ENCODE assay signal across 11 mouse cellular contexts in the genomic region with DNA sequence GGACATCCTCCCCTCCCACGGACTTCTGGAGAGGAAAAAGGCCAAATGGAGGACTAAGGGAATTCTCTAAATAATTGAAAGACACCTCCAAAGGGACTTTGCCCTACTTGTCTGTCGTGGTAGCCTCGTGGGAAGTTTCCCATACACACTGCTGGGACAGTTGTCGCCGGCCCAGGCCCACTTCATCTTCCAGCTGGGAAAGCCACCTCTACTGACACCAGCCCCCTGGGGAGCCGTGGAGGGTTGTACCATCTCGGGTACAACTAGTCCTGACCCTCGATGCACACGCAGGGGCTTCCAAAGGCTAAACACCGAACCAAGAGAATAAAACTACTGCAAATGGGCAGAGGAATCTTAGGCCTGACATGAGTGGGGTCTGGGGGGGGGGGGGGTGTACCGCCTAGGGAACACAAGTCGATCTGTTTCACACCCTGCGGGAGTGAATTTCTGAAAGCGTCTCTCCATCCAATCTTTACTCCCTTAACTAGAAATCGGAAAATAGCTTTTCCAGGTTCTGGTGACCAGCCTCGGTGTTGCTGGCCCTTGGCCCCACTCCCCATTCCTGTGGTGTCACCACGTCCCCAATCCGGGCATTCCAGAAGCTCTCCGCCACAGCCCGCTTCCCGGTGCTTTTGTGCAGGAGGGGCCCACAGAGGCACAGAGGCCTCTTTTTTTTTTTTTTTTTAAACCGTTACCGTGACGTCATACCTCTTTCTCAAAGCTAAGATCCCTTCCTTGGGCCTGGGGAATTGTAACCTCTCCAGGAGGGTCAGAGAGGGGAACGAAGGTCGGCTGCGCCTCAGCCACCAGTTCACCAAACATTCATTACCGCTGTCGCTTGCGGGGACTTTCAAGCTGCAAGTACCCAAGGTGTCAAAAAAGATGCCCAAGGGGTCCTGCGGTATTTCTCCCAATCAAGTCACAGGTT. TPM values are rescaled to one million over a fixed set of nuclear protein-coding genes. Genes with fewer than 3 reads are reported as not detected.
DNase-seq lines count a peak whose midpoint lies in the region; ATAC-seq lines count a peak whose summit lies in the region.
"Had no signal": no experiment of that assay in that cellular context is flagged by ENCODE, and none has a peak within 500 bp of the region (broad histone marks: within the 10 kb centered on the region; RNA-seq: fewer than 3 reads in every experiment).

No protein-coding gene starts in this region.

- under 1% methylated on average over 31 of the region's 31 CpGs for WGBS in intestine, embryonic 14.5 days
- 3% methylated on average over 31 of the region's 31 CpGs for WGBS in intestine, embryonic 15.5 days
- under 1% methylated on average over 30 of the region's 31 CpGs for WGBS in limb, embryonic 10.5 days
- 4% methylated on average over 31 of the region's 31 CpGs for WGBS in liver, embryonic 12.5 days (ENCODE audit: insufficient replicate concordance)

- H3K27me3 ChIP-seq in intestine, embryonic 14.5 days (replicated peaks; ENCODE audit: control insufficient read depth, insufficient read depth, low read length), result peaks cover 100% of the 10 kb centered on the region
- H3K27me3 ChIP-seq in intestine, embryonic 15.5 days (replicated peaks), result peaks cover 93% of the 10 kb centered on the region
- H3K27me3 ChIP-seq in limb, embryonic 10.5 days (ENCODE audit: low read depth, poor library complexity, severe bottlenecking), result peaks cover 99% of the 10 kb centered on the region
- peaks cover 100% of the 10 kb centered on the region for H3K27me3 ChIP-seq in liver, embryonic 12.5 days (replicated peaks)

- H3K9me3 ChIP-seq in intestine, embryonic 14.5 days (ENCODE audit: control insufficient read depth, low read length), result no peaks in the 10 kb centered on the region
- H3K9me3 ChIP-seq in intestine, embryonic 15.5 days, result no peaks in the 10 kb centered on the region
- no peaks in the 10 kb centered on the region for H3K9me3 ChIP-seq in limb, embryonic 10.5 days (replicated peaks)
- no peaks in the 10 kb centered on the region for H3K9me3 ChIP-seq in liver, embryonic 12.5 days (replicated peaks)
- H3K9me3 ChIP-seq: liver, embryonic 15.5 days had no signal

- no peak overlapping the region for H3K4me2 ChIP-seq in intestine, embryonic 14.5 days (ENCODE audit: low read length)
- no peak overlapping the region for H3K4me2 ChIP-seq in intestine, embryonic 15.5 days (replicated peaks)
- no peak overlapping the region for H3K4me2 ChIP-seq in liver, embryonic 12.5 days
- H3K4me2 ChIP-seq: liver, embryonic 15.5 days had no signal

- H3K4me3 ChIP-seq in intestine, embryonic 14.5 days (ENCODE audit: low read depth, low read length), result no peak overlapping the region
- H3K4me3 ChIP-seq in intestine, embryonic 15.5 days (replicated peaks), result no peak overlapping the region
- peak overlapping the region; percentile 27 for H3K4me3 ChIP-seq in limb, embryonic 10.5 days
- no peak overlapping the region for H3K4me3 ChIP-seq in liver, embryonic 12.5 days
- H3K4me3 ChIP-seq: liver, embryonic 15.5 days had no signal

- H3K9ac ChIP-seq in intestine, embryonic 14.5 days (ENCODE audit: low read length), result no peak overlapping the region
- H3K9ac ChIP-seq in intestine, embryonic 15.5 days, result no peak overlapping the region
- no peak overlapping the region for H3K9ac ChIP-seq in liver, embryonic 12.5 days
- H3K9ac ChIP-seq: liver, embryonic 15.5 days had no signal

- no peaks in the 10 kb centered on the region for H3K36me3 ChIP-seq in intestine, embryonic 14.5 days (ENCODE audit: control insufficient read depth, insufficient read depth, low read length)
- no peaks in the 10 kb centered on the region for H3K36me3 ChIP-seq in intestine, embryonic 15.5 days
- peaks cover 3% of the 10 kb centered on the region; the same call in 1 of the 2 replicates for H3K36me3 ChIP-seq in limb, embryonic 10.5 days
- H3K36me3 ChIP-seq in liver, embryonic 12.5 days, result no peaks in the 10 kb centered on the region
- H3K36me3 ChIP-seq: liver, embryonic 15.5 days had no signal

- no peak overlapping the region for H3K27ac ChIP-seq in intestine, embryonic 14.5 days (ENCODE audit: low read depth)
- H3K27ac ChIP-seq in intestine, embryonic 15.5 days, result no peak overlapping the region
- no peak overlapping the region; the same call in 1 of the 2 replicates for H3K27ac ChIP-seq in limb, embryonic 10.5 days
- H3K27ac ChIP-seq in liver, embryonic 12.5 days, result no peak overlapping the region
- H3K27ac ChIP-seq: liver, embryonic 15.5 days had no signal

- DNase-seq in intestine, embryonic 14.5 days (ENCODE audit: low spot score), result peak; percentile 67
- DNase-seq in Muller cell, postnatal 12 days (ENCODE audit: inconsistent ontology term), result peak; percentile 79
- peak; percentile 58 for DNase-seq in embryo, embryonic 11 days
- DNase-seq in limb, embryonic 10.5 days (ENCODE audit: low spot score), result peak; percentile 59
- no peak for DNase-seq in adrenal gland, postnatal 4 days (ENCODE audit: low spot score in 2 of 2)
- DNase-seq: adrenal gland, postnatal 14 days; right cerebral cortex, postnatal 25 days; thymus, postnatal 4 days had no signal

- peaks cover 19% of the 10 kb centered on the region for H3K4me1 ChIP-seq in intestine, embryonic 14.5 days (replicated peaks; ENCODE audit: control insufficient read depth, insufficient read depth, low read length)
- H3K4me1 ChIP-seq in intestine, embryonic 15.5 days (replicated peaks), result peaks cover 28% of the 10 kb centered on the region
- peaks cover 83% of the 10 kb centered on the region for H3K4me1 ChIP-seq in limb, embryonic 10.5 days
- H3K4me1 ChIP-seq in liver, embryonic 12.5 days, result peaks cover 20% of the 10 kb centered on the region

- ATAC-seq in intestine, embryonic 14.5 days (replicated peaks; ENCODE audit: low FRiP score, low TSS enrichment, low read depth), result no peak
- ATAC-seq in intestine, embryonic 15.5 days, result no peak
- ATAC-seq in liver, embryonic 12.5 days, result no peak

RNA-seq across cellular contexts. Expression of a gene that starts 3.0 kb away (rescaled TPM):
- 0.17 and 0.18 TPM in 2 replicates for polyA plus RNA-seq in intestine, embryonic 14.5 days (2014; fragmentation: Nextera tagmentation; extraction: Ambion mirVana)
- polyA plus RNA-seq in intestine, embryonic 15.5 days (2015; fragmentation: Nextera tagmentation; extraction: Ambion mirVana), result 0.19 and 0.23 TPM in 2 replicates
- polyA plus RNA-seq in limb, embryonic 10.5 days (2016; fragmentation: Nextera tagmentation; extraction: Ambion mirVana), result 0.74 and 1.8 TPM in 2 replicates
- total RNA-seq in adrenal gland, postnatal 4 days (2021), result 10 to 100 TPM in 1 of 2 experiments, 1 to 10 TPM in 1; 9.7 to 13.4 TPM
- polyA plus RNA-seq in liver, embryonic 12.5 days (2016; fragmentation: Nextera tagmentation; extraction: Ambion mirVana), result 0.25 and 0.28 TPM in 2 replicates

Comparison
In these comparisons a context has a peak if more than half of its experiments do, and no peak if none do; other contexts are left out.
1. DNase-seq: peak in intestine, embryonic 14.5 days (single experiment), Muller cell, postnatal 12 days (single experiment), embryo, embryonic 11 days (single experiment) and limb, embryonic 10.5 days (single experiment); none in adrenal gland, postnatal 4 days (0 of 2).